Mouse (Mus musculus) E14TG2a.4 (cell line): ENCODE data around the gene Slc41a2.

ENCODE experiments used
- CTCF ChIP-seq: conservative IDR thresholded peaks from 2 replicates; pipeline ENCODE4 v1.5.1; 2014; ENCODE audit warnings: low read length
- NANOG ChIP-seq: IDR thresholded peaks from 2 replicates; pipeline ENCODE4 v1.6.1; 2014; ENCODE audit warnings: borderline replicate concordance, low read length, mixed read lengths
- POU5F1 ChIP-seq: IDR thresholded peaks from 2 replicates; pipeline ENCODE4 v1.6.1; 2014; ENCODE audit warnings: low read length, borderline replicate concordance

DNA sequence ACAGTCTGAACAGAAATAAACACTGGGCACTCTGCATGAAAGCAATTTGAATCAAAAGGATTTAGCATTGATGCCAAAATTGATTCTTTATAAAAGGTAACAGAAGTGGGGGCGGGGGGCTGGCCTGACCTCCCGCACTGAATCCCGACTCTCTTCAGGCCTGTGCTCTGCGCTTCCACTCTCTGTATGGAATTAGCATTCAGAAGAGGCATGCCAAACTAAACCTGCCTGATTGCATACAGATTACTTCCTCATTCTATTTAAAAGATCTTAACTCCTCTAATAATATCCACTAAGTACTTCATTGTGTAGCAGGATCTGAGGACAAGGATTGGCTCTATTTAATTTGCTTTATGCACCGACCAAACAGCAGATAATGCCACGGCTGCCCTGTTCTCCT is 16.2 kb downstream of the Slc41a2 start:
- no peak for TF ChIP-seq CTCF
- no peak for TF ChIP-seq NANOG
- no peak for TF ChIP-seq POU5F1
